Mouse (Mus musculus) MN1 (cell line): Measurements from ENCODE around the gene Fdx1l.
"Not testable (repeated sequence)": the region's sequence is repeated elsewhere in the genome, so short reads cannot be mapped to it uniquely, and the experiment has no call there.

Experiments used
- DNase-seq: peaks from one replicate; pipeline ENCODE4 v3.0.0-alpha.2; 2016; ENCODE audit warnings: low spot score

Gene Fdx1l

GRCm38 (mm10) chr9:21072641-21073040 lies 773 bp downstream of the Fdx1l start:
- DNase-seq, result no peak

GRCm38 (mm10) chr9:21067006-21067684 lies 6.3 kb downstream of the Fdx1l start, which contains the start of gene Zglp1:
Gene Zglp1, minus strand, starts transcription at chr9:21067093.
- no peak for DNase-seq

GRCm38 (mm10) chr9:21062928-21063327 lies 10.5 kb downstream of the Fdx1l start:
- DNase-seq, result no peak

- no peak for DNase-seq
Measured at GRCm38 (mm10) chr9:21051578-21051977, 21.8 kb downstream of the Fdx1l start.

- no peak for DNase-seq
Measured at GRCm38 (mm10) chr9:21045235-21045634, 28.2 kb downstream of the Fdx1l start.

GRCm38 (mm10) chr9:21044785-21045184 lies 28.6 kb downstream of the Fdx1l start:
- not testable (repeated sequence) for DNase-seq

GRCm38 (mm10) chr9:21043563-21043962 lies 29.9 kb downstream of the Fdx1l start:
- no peak for DNase-seq

GRCm38 (mm10) chr9:21041308-21041707 lies 32.1 kb downstream of the Fdx1l start:
- DNase-seq, result peak; percentile 16

GRCm38 (mm10) chr9:21039779-21040178 lies 33.6 kb downstream of the Fdx1l start:
- DNase-seq, result no peak

- no peak for DNase-seq
Measured at GRCm38 (mm10) chr9:21037481-21037891, 35.9 kb downstream of the Fdx1l start.

GRCm38 (mm10) chr9:21036666-21037065 lies 36.7 kb downstream of the Fdx1l start:
- DNase-seq, result no peak

GRCm38 (mm10) chr9:21036161-21036560 lies 37.3 kb downstream of the Fdx1l start:
- DNase-seq, result no peak

GRCm38 (mm10) chr9:21035586-21035985 lies 37.8 kb downstream of the Fdx1l start:
- no peak for DNase-seq

GRCm38 (mm10) chr9:21034481-21035085 lies 38.8 kb downstream of the Fdx1l start:
- DNase-seq, result no peak

- peak; percentile 79 for DNase-seq
Measured at GRCm38 (mm10) chr9:21033136-21033535, 40.3 kb downstream of the Fdx1l start.

- no peak for DNase-seq
Measured at GRCm38 (mm10) chr9:21032491-21032890, 40.9 kb downstream of the Fdx1l start.

- DNase-seq, result peak; percentile 30
Measured at GRCm38 (mm10) chr9:21031896-21032351, 41.5 kb downstream of the Fdx1l start, which contains the start of gene Icam5. Gene Icam5, plus strand, starts transcription at chr9:21032073.

- DNase-seq, result peak; percentile 70
Measured at GRCm38 (mm10) chr9:21031251-21031895, 42.0 kb downstream of the Fdx1l start.

- DNase-seq, result peak; percentile 87
Measured at GRCm38 (mm10) chr9:21030781-21031250, 42.6 kb downstream of the Fdx1l start.

- peak; percentile 14 for DNase-seq
Measured at GRCm38 (mm10) chr9:21030055-21030600, 43.3 kb downstream of the Fdx1l start.

GRCm38 (mm10) chr9:21029291-21030054 lies 43.9 kb downstream of the Fdx1l start, which contains the start of gene Icam4:
Gene Icam4, plus strand, starts transcription at chr9:21029373.
- DNase-seq, result peak; percentile 82
